ENCODE assay signal across 8 mouse cellular contexts in the genomic region with DNA sequence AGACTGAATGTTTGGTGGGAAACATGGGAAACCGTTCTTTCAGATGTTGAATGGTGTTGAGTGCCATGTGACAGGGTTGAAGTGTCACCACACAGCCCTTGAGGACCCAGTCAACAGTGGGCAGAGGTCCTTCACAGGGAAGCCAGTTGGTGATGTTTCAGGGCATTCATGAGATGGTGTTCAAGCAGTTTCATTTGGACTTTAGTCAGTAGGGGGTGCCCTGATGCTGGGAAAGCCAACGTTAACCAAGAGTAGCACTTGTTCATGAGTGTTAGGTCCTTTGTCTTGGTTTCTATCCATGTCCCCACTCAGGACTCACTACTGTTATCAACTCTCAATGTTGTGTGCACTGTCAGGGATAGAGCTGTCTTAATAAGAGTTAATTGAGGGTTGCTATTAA. TPM values are rescaled to one million over a fixed set of nuclear protein-coding genes. Genes with fewer than 3 reads are reported as not detected.
DNase-seq lines count a peak whose midpoint lies in the region; ATAC-seq lines count a peak whose summit lies in the region.

No protein-coding gene starts in this region.

- DNase-seq in kidney, adult 9 months, result peak; percentile 13
- no peak for DNase-seq in kidney, postnatal 10 days
- DNase-seq in CD4-positive, CD25-positive, alpha-beta regulatory T cell, adult 2 months (ENCODE audit: low read depth, low spot score), result peak; percentile 81
- DNase-seq in brain, adult 2 months (ENCODE audit: low read depth, low spot score), result peak; percentile 71
- DNase-seq in c-Kit-positive CD71-positive TER-119-positive erythroid progenitor cells, embryonic 14.5 days (ENCODE audit: low spot score), result no peak
- DNase-seq in urinary bladder, postnatal 4 days (ENCODE audit: low spot score in 2 of 2), result no peak
- no peak for DNase-seq in kidney, adult 8-10 months

- ATAC-seq in megakaryocyte-erythroid progenitor cell, adult 5-6 weeks (replicated peaks; ENCODE audit: low FRiP score, low TSS enrichment, poor library complexity, severe bottlenecking), result peak; percentile 86

RNA-seq across cellular contexts. Expression of gene Prelid3b, which starts 20.0 kb away (rescaled TPM):
- total RNA-seq in megakaryocyte-erythroid progenitor cell, adult 5-6 weeks (2014; fragmentation: Nextera tagmentation), result 75.0 and 119 TPM in 2 replicates
- total RNA-seq in megakaryocyte-erythroid progenitor cell, adult 5-6 weeks (2017), result 168 and 233 TPM in 2 replicates

RNA-seq across cellular contexts. Expression of gene Atp5e, which starts 29.0 kb away (rescaled TPM):
- total RNA-seq in megakaryocyte-erythroid progenitor cell, adult 5-6 weeks (2014; fragmentation: Nextera tagmentation), result 794 and 967 TPM in 2 replicates
- 188 and 249 TPM in 2 replicates for total RNA-seq in megakaryocyte-erythroid progenitor cell, adult 5-6 weeks (2017)

RNA-seq across cellular contexts. Expression of gene Tubb1, which starts 42.4 kb away (rescaled TPM):
- total RNA-seq in megakaryocyte-erythroid progenitor cell, adult 5-6 weeks (2014; fragmentation: Nextera tagmentation), result not detected in 2 replicates
- total RNA-seq in megakaryocyte-erythroid progenitor cell, adult 5-6 weeks (2017), result 1.5 and 3.5 TPM in 2 replicates

RNA-seq across cellular contexts. Expression of gene Ctsz, which starts 54.0 kb away (rescaled TPM):
- 44.2 and 46.0 TPM in 2 replicates for total RNA-seq in megakaryocyte-erythroid progenitor cell, adult 5-6 weeks (2014; fragmentation: Nextera tagmentation)
- total RNA-seq in megakaryocyte-erythroid progenitor cell, adult 5-6 weeks (2017), result 67.3 and 69.2 TPM in 2 replicates

Comparison
In these comparisons a context has a peak if more than half of its experiments do, and no peak if none do; other contexts are left out.
1. DNase-seq: peak in kidney, adult 9 months (single experiment), CD4-positive, CD25-positive, alpha-beta regulatory T cell, adult 2 months (single experiment) and brain, adult 2 months (single experiment); none in kidney, postnatal 10 days (single experiment), c-Kit-positive CD71-positive TER-119-positive erythroid progenitor cells, embryonic 14.5 days (single experiment), urinary bladder, postnatal 4 days (0 of 2) and kidney, adult 8-10 months (0 of 2).